Mouse (Mus musculus): ENCODE data around the gene Rmdn2. TPM values are rescaled to one million over a fixed set of nuclear protein-coding genes. Genes with fewer than 3 reads are reported as not detected.

The Rmdn2 gene
- total RNA-seq, 2 experiments from 2014 or later, result 10.6 to 12.8 TPM

GRCm38 (mm10) chr17:79738847-79739498 is 127.3 kb downstream of the Rmdn2 start:
- no peak for DNase-seq (ENCODE audit: low spot score in 2 of 2)

DNA sequence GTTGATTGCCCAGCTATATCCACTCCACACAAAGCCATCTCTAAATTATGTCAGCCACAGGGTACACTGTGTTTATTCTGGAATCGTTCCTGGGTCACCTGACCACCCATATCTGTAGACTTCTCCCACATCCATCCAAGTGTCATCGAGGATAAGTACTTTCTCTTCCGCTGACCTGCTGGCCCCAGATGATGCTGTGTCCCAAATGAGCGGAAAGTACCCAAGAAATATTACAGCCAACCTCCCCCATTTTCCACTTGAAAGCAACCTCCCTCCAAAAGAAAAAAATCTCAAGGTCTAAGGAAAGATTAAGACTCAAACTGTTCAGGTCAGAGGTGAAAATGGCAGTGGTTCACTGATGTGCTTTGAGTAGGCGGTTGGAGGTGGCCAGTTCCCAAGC is 131.0 kb downstream of the Rmdn2 start:
- no peak for DNase-seq (ENCODE audit: low spot score in 2 of 2)

Other genes starting within 250 kb of the Rmdn2 start
- gene Cyp1b1, start 103.2 kb downstream of the Rmdn2 start, total RNA-seq (2021), result 1 to 10 TPM; 6.0 to 6.1 TPM

Measured in layer of hippocampus, postnatal 10 days (tissue).